Mouse (Mus musculus) liver, embryonic 15.5 days (tissue): ENCODE measurements around the gene Gucd1. TPM values are rescaled to one million over a fixed set of nuclear protein-coding genes. Genes with fewer than 3 reads are reported as not detected.
A peak's percentile ranks its signal among the peaks of the same experiment; 100 is the strongest.
"Not testable (repeated sequence)": the region's sequence is repeated elsewhere in the genome, so short reads cannot be mapped to it uniquely, and the experiment has no call there.

Source experiments
- ATAC-seq: fragments of 200-750 bp; cut with Nextera tagmentation; 2 replicates; pipeline ENCODE4 v1.8.0; 2017; ENCODE audit warnings: moderate number of reproducible peaks, mild to moderate bottlenecking, moderate library complexity; ENCODE audit not compliant: insufficient read depth
- H3K27ac ChIP-seq: fragments of 300-500 bp; sonication (generic); replicated peaks from 2 replicates; pipeline ENCODE4 v1.5.1; 2015; ENCODE audit warnings: mild to moderate bottlenecking, inconsistent platforms
- H3K27me3 ChIP-seq: fragments of 300-500 bp; sonication (generic); 2 replicates; pipeline ENCODE4 v1.6.1; 2015; ENCODE audit warnings: mild to moderate bottlenecking, inconsistent platforms
- H3K36me3 ChIP-seq: fragments of 300-500 bp; sonication (generic); replicated peaks from 2 replicates; pipeline ENCODE4 v1.6.1; 2015; ENCODE audit warnings: moderate library complexity, mild to moderate bottlenecking, inconsistent platforms
- H3K4me1 ChIP-seq: fragments of 300-500 bp; sonication (generic); replicated peaks from 2 replicates; pipeline ENCODE4 v1.6.1; 2015; ENCODE audit warnings: inconsistent platforms
- H3K4me2 ChIP-seq: fragments of 300-500 bp; sonication (generic); 2 replicates; pipeline ENCODE4 v1.6.1; 2015; ENCODE audit warnings: moderate library complexity, mild to moderate bottlenecking, inconsistent platforms
- H3K4me3 ChIP-seq: fragments of 300-500 bp; sonication (generic); replicated peaks from 2 replicates; pipeline ENCODE4 v1.5.1; 2015; ENCODE audit warnings: mild to moderate bottlenecking, inconsistent platforms
- H3K9ac ChIP-seq: fragments of 300-500 bp; sonication (generic); 2 replicates; pipeline ENCODE4 v1.6.1; 2015; ENCODE audit warnings: moderate library complexity, mild to moderate bottlenecking, inconsistent platforms
- H3K9me3 ChIP-seq: fragments of 300-500 bp; sonication (generic); replicated peaks from 2 replicates; pipeline ENCODE4 v1.6.1; 2016; ENCODE audit warnings: inconsistent platforms
- WGBS: fragments of 180-500 bp; shearing (Covaris S2); methylation state at CpG from one replicate; pipeline ENCODE4 v1.1.7; 2015; ENCODE audit warnings: mixed read lengths; ENCODE audit not compliant: insufficient replicate concordance; 5-methylcytosine and 5-hydroxymethylcytosine counted together
- polyA plus RNA-seq: library from polyadenylated mRNA; unstranded; fragments of >200 nt; fragmentation: Nextera tagmentation; extraction: Ambion mirVana; gene quantifications from 2 replicates; pipeline ENCODE4 v1.2.1, GENCODE M21; 2015

Gene Gucd1
- polyA plus RNA-seq, 1 experiment from 2014 or later: 62.1 TPM

DNA sequence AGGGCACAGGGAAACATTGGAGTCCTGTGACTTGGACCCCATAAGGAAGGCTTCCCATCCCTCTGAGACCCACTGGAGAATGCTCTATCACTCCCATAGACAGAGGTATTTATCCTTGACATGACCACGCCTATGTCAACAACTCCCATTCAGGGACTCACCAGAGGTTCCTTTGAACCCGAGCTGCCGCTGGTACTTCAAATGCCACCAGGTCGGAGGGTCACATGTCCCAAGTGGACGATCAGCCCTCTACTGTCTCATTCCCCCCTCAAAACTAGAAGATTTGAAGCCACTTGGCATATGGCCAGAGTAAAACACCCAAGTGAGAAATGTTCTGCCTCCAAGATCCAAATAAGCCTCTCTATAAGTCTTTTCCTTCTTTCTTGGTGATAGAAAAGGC lies 43.2 kb downstream of the Gucd1 start:
- H3K27me3 ChIP-seq: no peaks in the 10 kb centered on the region
- no peak for ATAC-seq
- H3K36me3 ChIP-seq: no peaks in the 10 kb centered on the region
- H3K9ac ChIP-seq: no peak overlapping the region
- no peaks in the 10 kb centered on the region for H3K9me3 ChIP-seq
- 60% methylated on average over 5 of the region's 5 CpGs for WGBS
- peaks cover 12% of the 10 kb centered on the region for H3K4me1 ChIP-seq
- H3K27ac ChIP-seq: peak overlapping the region; percentile 76
- no peak overlapping the region for H3K4me3 ChIP-seq
- no peak overlapping the region for H3K4me2 ChIP-seq

DNA sequence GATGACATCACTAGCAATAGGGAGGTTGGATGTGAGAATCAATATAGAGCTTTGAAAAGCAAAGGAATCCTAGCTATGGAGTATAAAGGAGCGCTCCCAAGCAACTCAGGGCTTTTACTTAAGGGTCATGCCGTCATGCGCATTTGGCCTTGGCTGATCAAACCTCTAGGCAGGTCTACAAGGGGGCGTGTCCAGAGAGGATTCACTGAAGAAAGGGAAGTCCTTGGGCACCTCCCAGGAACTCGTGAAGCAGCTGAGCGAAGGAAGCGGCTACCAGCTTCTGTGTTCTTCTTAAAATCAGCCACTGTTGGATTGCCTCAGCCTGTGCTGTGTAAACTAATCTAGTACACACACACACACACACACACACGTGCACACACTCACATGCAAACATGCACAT lies 44.4 kb downstream of the Gucd1 start:
- no peaks in the 10 kb centered on the region for H3K9me3 ChIP-seq
- H3K36me3 ChIP-seq: no peaks in the 10 kb centered on the region
- 24% methylated on average over 8 of the region's 8 CpGs for WGBS
- no peaks in the 10 kb centered on the region for H3K27me3 ChIP-seq
- no peak for ATAC-seq
- no peak overlapping the region for H3K4me3 ChIP-seq
- peaks cover 12% of the 10 kb centered on the region for H3K4me1 ChIP-seq
- no peak overlapping the region for H3K4me2 ChIP-seq
- H3K27ac ChIP-seq: no peak overlapping the region
- no peak overlapping the region for H3K9ac ChIP-seq

DNA sequence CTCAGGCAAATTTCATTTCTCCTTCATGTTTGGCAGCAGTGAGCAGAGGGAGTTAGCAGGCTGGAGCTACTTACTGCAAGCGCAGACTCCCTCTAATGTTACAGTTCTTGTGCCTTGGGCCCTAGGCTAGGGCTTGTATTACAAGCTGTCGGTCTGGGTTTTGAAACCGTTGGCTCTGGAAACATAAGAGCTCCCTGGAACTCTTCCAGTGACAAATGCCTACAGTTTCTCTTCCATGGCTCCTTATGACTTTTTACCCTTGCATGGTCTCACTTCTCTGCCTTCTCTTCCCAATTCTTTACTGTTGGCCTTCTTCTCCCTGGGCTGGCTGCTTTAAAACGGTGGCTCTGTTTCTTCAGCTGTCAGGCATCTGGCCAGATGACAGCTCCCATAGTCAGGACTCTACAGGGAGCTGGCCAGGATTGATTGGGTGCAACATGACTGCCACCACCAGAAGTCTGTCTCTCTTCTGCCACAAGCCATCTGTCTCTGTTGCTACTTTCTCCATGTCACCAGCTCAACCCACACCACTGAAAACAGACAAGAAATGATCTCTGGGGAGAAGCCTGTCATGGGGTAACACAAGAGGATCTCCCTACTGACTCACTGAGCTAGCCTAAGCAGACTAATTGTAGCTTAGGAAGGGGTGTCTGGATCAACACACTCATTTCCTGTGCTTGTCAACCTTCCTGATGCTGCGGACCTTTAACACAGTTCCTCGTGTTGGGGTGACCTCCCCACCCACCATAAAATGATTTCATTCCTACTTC lies 51.8 kb downstream of the Gucd1 start:
- Histone ChIP-seq H3K27ac (no peak overlapping the region), H3K9me3 (no peaks in the 10 kb centered on the region), H3K4me3 (no peak overlapping the region), H3K4me1 (no peaks in the 10 kb centered on the region), H3K36me3 (no peaks in the 10 kb centered on the region), H3K27me3 (no peaks in the 10 kb centered on the region), H3K4me2 (no peak overlapping the region), H3K9ac (no peak overlapping the region)
- no peak for ATAC-seq
- 41% methylated on average over 6 of the region's 6 CpGs for WGBS

DNA sequence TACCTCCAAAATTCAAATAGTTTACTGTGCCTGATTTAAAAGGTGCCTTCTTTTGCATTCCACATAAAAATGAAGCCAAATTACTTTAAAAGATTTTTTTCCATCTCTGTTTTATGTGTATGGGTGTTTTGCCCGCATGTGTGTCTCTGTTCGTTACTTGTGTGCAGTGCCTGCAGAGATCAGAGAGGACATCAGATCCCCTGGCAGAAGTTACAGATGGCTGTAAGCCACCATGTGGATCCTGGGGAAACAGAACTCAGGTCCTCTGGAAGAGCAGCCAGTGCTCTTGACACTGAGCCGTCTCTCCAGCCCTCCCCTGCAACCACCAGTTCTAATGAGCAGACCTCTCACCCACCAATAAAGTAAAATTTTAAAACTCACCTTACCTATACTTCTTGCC lies 55.0 kb downstream of the Gucd1 start:
- Histone ChIP-seq H3K27ac (no peak overlapping the region), H3K4me1 (no peaks in the 10 kb centered on the region), H3K36me3 (no peaks in the 10 kb centered on the region), H3K4me3 (no peak overlapping the region), H3K9ac (no peak overlapping the region), H3K4me2 (no peak overlapping the region), H3K27me3 (no peaks in the 10 kb centered on the region), H3K9me3 (no peaks in the 10 kb centered on the region)
- no peak for ATAC-seq
- WGBS: 65% methylated on average over 3 of the region's 3 CpGs

DNA sequence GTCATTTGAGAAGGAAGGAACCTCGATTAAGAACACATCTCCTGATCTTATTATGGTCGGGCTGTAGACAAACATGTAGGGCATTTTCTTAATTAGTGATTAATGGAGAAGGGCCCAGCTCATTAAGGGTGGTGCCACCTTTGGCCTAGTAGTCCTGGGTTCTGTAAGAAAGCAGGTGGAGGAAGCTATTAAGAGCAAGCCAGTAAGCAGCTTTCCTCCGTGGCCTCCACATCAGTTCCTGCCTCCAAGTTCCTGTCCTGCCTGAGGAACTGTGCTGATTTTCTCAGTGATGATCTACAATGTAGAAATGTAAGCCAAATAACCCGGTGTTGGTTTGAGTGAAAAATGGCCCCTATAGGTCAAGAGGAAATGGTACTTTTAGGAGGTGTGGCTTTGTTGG lies 59.4 kb downstream of the Gucd1 start:
- Histone ChIP-seq H3K4me1 (no peaks in the 10 kb centered on the region), H3K27me3 (no peaks in the 10 kb centered on the region), H3K27ac (no peak overlapping the region), H3K4me3 (no peak overlapping the region), H3K4me2 (no peak overlapping the region), H3K9ac (no peak overlapping the region), H3K36me3 (no peaks in the 10 kb centered on the region), H3K9me3 (no peaks in the 10 kb centered on the region)
- 48% methylated on average over 4 of the region's 4 CpGs for WGBS
- no peak for ATAC-seq

DNA sequence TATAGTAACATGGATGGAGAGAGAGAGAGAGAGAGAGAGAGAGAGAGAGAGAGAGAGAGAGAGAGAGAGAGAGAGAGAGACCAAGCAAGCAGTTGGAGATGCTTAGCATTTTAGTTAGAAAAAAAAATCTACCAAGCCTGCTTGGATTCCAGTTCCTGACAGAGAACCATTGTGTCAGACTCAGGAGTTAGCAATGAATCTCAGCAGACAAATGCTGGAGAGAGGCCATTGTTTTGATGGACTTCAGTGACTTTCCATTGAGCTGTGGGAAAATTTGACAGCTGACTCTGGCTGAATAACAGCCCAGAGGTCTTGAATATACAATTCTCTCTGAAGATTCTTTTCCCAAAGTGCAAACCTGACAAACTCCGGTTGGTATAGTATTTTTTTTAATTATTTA lies 59.9 kb downstream of the Gucd1 start:
- Histone ChIP-seq H3K27ac (no peak overlapping the region), H3K9ac (no peak overlapping the region), H3K4me3 (no peak overlapping the region), H3K9me3 (no peaks in the 10 kb centered on the region), H3K27me3 (no peaks in the 10 kb centered on the region), H3K4me2 (no peak overlapping the region), H3K4me1 (no peaks in the 10 kb centered on the region), H3K36me3 (no peaks in the 10 kb centered on the region)
- 57% methylated on average over 1 of the region's 1 CpGs for WGBS
- no peak for ATAC-seq

DNA sequence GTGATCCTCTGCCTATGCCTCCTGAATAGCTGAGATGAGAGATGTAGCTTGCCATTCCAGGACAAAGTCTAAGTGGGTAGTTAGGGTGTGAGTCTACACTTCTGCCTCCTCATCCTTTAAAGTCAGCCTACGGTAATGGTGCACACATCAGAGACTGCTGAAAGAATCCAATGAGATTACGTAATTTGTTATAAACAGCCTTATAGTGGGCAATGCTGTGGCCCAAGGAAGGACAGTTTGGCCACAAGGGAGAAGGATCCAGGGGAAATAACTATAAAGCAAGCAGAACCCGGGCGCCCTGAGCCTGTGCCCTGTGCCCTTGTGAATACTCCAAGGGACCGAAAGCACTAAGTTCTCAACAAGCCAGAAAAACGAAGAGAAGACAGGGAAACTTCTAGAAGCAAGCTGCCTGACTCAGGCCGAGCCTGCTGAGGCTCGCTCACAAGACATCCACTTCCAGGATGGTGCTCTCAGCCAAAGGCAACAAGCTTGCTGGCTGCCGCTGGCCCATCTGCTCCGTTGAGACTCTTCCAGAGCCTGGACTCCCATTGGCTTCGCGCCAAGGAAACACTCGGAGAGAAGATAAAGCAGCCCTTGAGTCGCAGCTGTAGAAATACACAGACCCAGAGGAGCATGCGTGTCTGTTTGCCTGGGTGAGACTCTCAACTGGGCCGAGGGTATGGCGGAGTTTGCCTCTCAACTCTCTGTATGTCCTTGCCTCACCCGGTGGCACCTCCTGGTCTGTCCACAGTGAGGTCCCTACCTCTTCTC lies 61.5 kb downstream of the Gucd1 start:
- not testable (repeated sequence) for ATAC-seq, H3K4me2 ChIP-seq, H3K36me3 ChIP-seq, H3K4me3 ChIP-seq, H3K9me3 ChIP-seq, H3K27me3 ChIP-seq, H3K9ac ChIP-seq, H3K4me1 ChIP-seq, H3K27ac ChIP-seq
- 64% methylated on average over 14 of the region's 18 CpGs for WGBS

DNA sequence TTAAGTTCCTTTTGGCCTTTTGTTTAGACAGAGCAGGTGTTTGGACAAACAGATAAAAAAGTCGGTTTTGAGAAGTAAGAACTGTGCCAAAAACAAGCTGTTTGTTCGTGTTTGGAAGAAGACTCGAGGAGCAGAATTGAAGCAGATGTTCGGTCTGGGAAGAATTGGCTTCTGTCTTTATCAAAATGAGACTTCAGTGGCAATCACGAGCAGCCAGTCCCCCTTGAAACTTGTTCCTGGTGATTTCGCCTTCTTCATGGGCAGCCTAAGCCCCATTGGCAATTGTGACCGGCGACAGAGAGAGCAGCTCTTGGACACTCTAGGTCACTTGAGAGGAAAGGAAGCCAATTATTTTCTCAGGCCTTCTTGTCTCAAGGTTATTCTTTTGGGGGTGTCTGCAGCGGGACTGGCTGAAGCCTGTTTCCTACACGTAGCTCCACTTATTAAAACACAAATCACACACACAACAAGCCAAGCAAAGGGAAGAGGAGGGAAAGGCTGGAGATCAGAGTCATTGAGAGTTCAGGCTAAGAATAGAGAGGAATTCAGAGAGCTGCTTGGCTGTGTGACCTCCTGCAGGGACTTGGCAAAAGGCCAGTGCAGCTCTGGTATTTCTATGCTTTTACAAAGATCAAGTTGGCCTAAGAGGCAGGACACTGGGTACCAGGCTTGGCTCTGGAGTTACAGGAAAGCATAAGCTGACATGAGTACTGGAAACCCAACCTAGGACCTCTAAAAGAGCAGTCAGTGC lies 66.6 kb downstream of the Gucd1 start:
- Histone ChIP-seq H3K27me3 (no peaks in the 10 kb centered on the region), H3K4me3 (no peak overlapping the region), H3K9ac (no peak overlapping the region), H3K27ac (no peak overlapping the region), H3K4me1 (peaks cover 8% of the 10 kb centered on the region; the same call in 1 of the 2 replicates), H3K9me3 (no peaks in the 10 kb centered on the region), H3K36me3 (no peaks in the 10 kb centered on the region), H3K4me2 (no peak overlapping the region)
- WGBS: 39% methylated on average over 10 of the region's 10 CpGs
- ATAC-seq: 0 out of 2 replicates have a peak, but pooled peaks have one; percentile 15

DNA sequence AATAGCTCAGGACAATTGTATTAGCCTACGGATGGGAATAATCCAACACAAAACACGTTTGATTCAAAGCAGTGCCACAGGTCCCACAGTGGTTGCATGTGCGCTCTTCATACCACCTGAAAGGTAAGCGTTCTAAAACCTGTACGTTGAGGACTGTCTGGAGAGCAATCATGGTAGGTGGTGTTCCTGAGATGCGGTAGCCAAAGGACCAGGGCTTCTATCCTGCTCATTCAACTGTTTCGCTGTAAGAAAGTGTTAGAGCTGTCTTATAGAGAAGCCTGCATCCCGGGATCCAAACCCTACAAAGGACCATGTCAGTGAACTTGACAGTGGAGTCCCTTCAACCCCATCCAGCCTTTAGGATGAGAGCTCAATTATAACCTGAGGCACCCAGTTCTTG lies 67.4 kb downstream of the Gucd1 start:
- no peaks in the 10 kb centered on the region for H3K9me3 ChIP-seq
- no peak for ATAC-seq
- H3K4me1 ChIP-seq: peaks cover 8% of the 10 kb centered on the region; the same call in 1 of the 2 replicates
- H3K9ac ChIP-seq: no peak overlapping the region
- no peaks in the 10 kb centered on the region for H3K36me3 ChIP-seq
- H3K27ac ChIP-seq: no peak overlapping the region
- peaks cover 5% of the 10 kb centered on the region; the same call in 1 of the 2 replicates for H3K27me3 ChIP-seq
- WGBS: 70% methylated on average over 8 of the region's 8 CpGs
- H3K4me3 ChIP-seq: no peak overlapping the region
- no peak overlapping the region for H3K4me2 ChIP-seq

DNA sequence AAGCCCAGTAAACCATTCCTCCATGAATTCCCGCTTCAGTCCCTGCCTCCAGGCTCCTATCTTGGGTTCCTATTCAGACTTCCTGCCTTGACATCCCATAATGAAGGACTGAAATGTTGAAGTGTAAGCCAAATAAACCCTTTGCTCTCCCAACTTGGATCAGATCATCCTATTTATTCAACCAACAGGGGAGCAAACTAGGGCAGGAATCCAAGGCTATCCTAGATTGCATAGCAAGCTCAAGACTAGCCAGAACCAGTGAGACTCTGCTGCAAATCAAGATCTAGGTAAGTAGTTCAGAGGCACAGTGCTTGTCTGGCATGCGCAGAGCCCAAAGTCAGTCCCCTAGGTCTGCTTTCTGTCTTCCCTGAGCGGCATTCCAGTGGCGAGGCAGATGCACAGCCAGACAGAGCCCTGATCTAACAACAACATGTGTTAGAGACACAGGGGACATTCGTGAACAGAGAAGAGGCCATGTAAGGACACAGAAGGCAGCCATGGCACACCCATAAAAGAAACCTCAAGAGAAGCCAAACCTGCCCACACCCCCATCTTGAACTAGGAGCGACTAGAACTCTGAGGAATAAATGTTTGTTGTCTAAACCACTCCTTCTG lies 68.9 kb downstream of the Gucd1 start:
- H3K27me3 ChIP-seq: peaks cover 6% of the 10 kb centered on the region; the same call in 1 of the 2 replicates
- H3K27ac ChIP-seq: no peak overlapping the region
- 61% methylated on average over 6 of the region's 6 CpGs for WGBS
- no peak overlapping the region for H3K9ac ChIP-seq
- H3K36me3 ChIP-seq: no peaks in the 10 kb centered on the region
- no peak overlapping the region for H3K4me3 ChIP-seq
- ATAC-seq: no peak
- H3K4me2 ChIP-seq: no peak overlapping the region
- no peaks in the 10 kb centered on the region for H3K9me3 ChIP-seq
- peaks cover 17% of the 10 kb centered on the region; the same call in 1 of the 2 replicates for H3K4me1 ChIP-seq

DNA sequence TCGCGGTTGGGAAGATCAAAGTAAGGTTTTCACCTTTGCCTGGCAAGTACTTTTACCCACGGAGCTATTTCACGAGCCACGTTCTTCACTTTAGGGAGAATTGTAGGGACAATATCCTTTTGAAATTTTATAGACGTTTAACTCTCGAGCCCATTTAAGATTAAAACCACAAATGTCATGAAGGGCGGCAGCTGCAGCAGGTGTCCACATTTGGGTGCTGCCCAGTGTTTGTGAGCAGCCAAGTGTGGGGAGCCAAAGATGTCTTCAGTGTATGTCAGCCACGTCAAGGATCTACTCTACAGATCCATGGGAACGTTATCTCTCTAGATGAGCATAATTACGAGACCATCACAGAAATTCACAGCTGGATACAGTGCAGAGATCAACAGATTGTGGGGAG lies 70.3 kb downstream of the Gucd1 start:
- no peak overlapping the region for H3K27ac ChIP-seq
- peaks cover 6% of the 10 kb centered on the region; the same call in 1 of the 2 replicates for H3K27me3 ChIP-seq
- no peaks in the 10 kb centered on the region for H3K36me3 ChIP-seq
- peaks cover 17% of the 10 kb centered on the region; the same call in 1 of the 2 replicates for H3K4me1 ChIP-seq
- ATAC-seq: no peak
- H3K9me3 ChIP-seq: no peaks in the 10 kb centered on the region
- no peak overlapping the region for H3K4me2 ChIP-seq
- H3K4me3 ChIP-seq: no peak overlapping the region
- WGBS: 63% methylated on average over 11 of the region's 11 CpGs
- H3K9ac ChIP-seq: no peak overlapping the region
